Mouse (Mus musculus): ENCODE measurements around the gene Zfp2. TPM values are rescaled to one million over a fixed set of nuclear protein-coding genes. Genes with fewer than 3 reads are reported as not detected.

The Zfp2 gene
- total and polyA plus RNA-seq, 2 experiments from 2014 or later: 2.4 to 5.3 TPM

GRCm38 (mm10) chr11:50892441-50892840, 23.5 kb downstream of the Zfp2 start:
- no peak overlapping the region for H3K4me2 ChIP-seq (ENCODE audit: low read depth, low read length)
- H3K36me3 ChIP-seq (replicated peaks; ENCODE audit: control insufficient read depth, insufficient read depth, low read length): no peaks in the 10 kb centered on the region
- no peak for TF ChIP-seq CTCF (IDR thresholded peaks at IDR 0.05; ENCODE audit: low read depth)
- no peak for TF ChIP-seq EP300 (IDR thresholded peaks at IDR 0.05; ENCODE audit: low read depth)
- H3K4me1 ChIP-seq (ENCODE audit: control insufficient read depth, insufficient read depth): 0 out of 2 replicates have a peak, but pooled peaks cover 4% of the 10 kb centered on the region
- DNase-seq (ENCODE audit: low spot score): no peak
- peaks cover 11% of the 10 kb centered on the region for H3K9me3 ChIP-seq (replicated peaks; ENCODE audit: control insufficient read depth, low read length)
- H3K9ac ChIP-seq (replicated peaks; ENCODE audit: low read depth, low read length): no peak overlapping the region
- no peak for ATAC-seq (ENCODE audit: insufficient read depth, low read depth)
- no peak overlapping the region for H3K4me3 ChIP-seq (ENCODE audit: low read depth, low read length)
- WGBS: 39% methylated on average over 2 of the region's 2 CpGs
- H3K27me3 ChIP-seq (ENCODE audit: control insufficient read depth, insufficient read depth, low read length): no peaks in the 10 kb centered on the region
- no peak overlapping the region for H3K27ac ChIP-seq (ENCODE audit: low read depth)

DNA sequence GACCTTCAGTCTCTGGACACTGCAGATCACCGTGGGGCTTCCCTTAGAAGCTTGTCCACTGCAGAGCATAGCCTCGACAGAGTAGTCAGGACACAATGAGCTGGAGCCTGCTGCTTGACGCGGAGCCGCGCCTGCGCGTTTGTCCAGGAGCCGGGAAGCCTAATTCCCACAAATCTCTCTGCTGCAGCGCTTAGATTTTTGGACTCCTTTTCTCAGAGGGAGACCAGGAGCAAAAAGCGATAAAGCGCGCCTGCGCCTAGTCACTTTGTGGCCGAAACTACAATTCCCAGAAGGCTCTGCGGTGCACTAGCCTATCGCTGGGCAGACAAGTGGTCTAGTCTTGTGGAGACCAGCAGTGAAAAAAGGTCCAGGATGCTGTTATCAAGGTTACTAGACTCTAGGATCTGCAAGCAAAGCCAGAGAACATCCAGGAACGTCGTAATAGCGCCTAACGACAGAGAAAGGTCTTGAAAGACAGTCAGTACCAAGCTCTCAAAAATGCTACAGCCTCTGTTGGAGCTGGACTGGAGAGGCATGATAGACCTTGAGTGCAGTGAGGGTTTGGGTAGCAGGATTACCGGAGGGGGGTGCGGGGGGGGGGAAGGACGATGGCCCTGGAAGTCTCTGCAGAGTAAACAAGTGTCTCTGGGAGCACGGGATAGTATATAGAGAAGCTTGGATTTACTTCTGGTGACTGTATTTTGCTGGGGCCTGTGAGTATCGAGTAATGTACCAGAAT, 28.4 kb downstream of the Zfp2 start, which contains the start of gene Zfp454:
Zfp454 (minus strand) TSS at position 262 of the 739 bp plus-strand sequence.
- DNase-seq (ENCODE audit: low spot score) (peak; percentile 77), ATAC-seq (ENCODE audit: insufficient read depth, low read depth) (peak; percentile 92)
- peak within 1 kb of the TSS; percentile 46 for H3K4me3 ChIP-seq (ENCODE audit: low read depth, low read length)
- TF ChIP-seq CTCF (IDR thresholded peaks at IDR 0.05; ENCODE audit: low read depth): no peak
- TF ChIP-seq EP300 (IDR thresholded peaks at IDR 0.05; ENCODE audit: low read depth): no peak
- 7% methylated on average over 26 of the region's 26 CpGs for WGBS
- 0 out of 2 replicates have a peak, but pooled peaks cover 4% of the 10 kb centered on the region for H3K9me3 ChIP-seq (replicated peaks; ENCODE audit: control insufficient read depth, low read length)
- H3K4me2 ChIP-seq (ENCODE audit: low read depth, low read length): peak within 1 kb of the TSS; percentile 73
- H3K27ac ChIP-seq (ENCODE audit: low read depth): no peak within 1 kb of the TSS
- no peaks in the 10 kb centered on the region for H3K27me3 ChIP-seq (ENCODE audit: control insufficient read depth, insufficient read depth, low read length)
- 0 out of 2 replicates have a peak, but pooled peaks cover 4% of the 10 kb centered on the region for H3K4me1 ChIP-seq (ENCODE audit: control insufficient read depth, insufficient read depth)
- H3K36me3 ChIP-seq (replicated peaks; ENCODE audit: control insufficient read depth, insufficient read depth, low read length): no peaks in the 10 kb centered on the region
- peak within 1 kb of the TSS; percentile 39; the same call in 1 of the 2 replicates for H3K9ac ChIP-seq (replicated peaks; ENCODE audit: low read depth, low read length)

DNA sequence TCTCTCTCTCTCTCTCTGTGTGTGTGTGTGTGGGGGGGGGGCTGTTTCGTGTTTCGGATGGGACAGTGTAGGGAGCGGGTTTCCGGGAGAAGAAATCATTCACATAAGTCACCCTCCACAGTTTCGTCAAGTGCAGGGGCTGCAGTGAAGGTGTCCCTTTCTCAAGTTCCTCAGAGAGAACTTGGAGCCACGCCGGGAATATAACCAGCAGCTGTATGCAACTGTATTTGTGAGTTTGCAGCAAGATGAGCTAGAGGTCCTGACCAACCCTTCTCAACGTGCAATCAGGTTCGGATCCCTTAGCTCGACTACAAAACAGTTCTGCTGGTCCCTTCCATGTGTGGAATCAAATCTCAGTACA, 29.1 kb downstream of the Zfp2 start:
- Histone ChIP-seq H3K4me2 (ENCODE audit: low read depth, low read length) (peak overlapping the region; percentile 73), H3K9me3 (replicated peaks; ENCODE audit: control insufficient read depth, low read length) (0 out of 2 replicates have a peak, but pooled peaks cover under 1% of the 10 kb centered on the region), H3K4me3 (ENCODE audit: low read depth, low read length) (peak overlapping the region; percentile 46), H3K27ac (ENCODE audit: low read depth) (no peak overlapping the region), H3K27me3 (ENCODE audit: control insufficient read depth, insufficient read depth, low read length) (no peaks in the 10 kb centered on the region), H3K4me1 (ENCODE audit: control insufficient read depth, insufficient read depth) (0 out of 2 replicates have a peak, but pooled peaks cover 4% of the 10 kb centered on the region), H3K36me3 (replicated peaks; ENCODE audit: control insufficient read depth, insufficient read depth, low read length) (no peaks in the 10 kb centered on the region), H3K9ac (replicated peaks; ENCODE audit: low read depth, low read length) (peak overlapping the region; percentile 39; the same call in 1 of the 2 replicates)
- DNase-seq (ENCODE audit: low spot score) (no peak), ATAC-seq (ENCODE audit: insufficient read depth, low read depth) (peak; percentile 2; the same call in 1 of the 2 replicates)
- TF ChIP-seq EP300 (IDR thresholded peaks at IDR 0.05; ENCODE audit: low read depth) (no peak), CTCF (IDR thresholded peaks at IDR 0.05; ENCODE audit: low read depth) (no peak)
- 24% methylated on average over 10 of the region's 10 CpGs for WGBS

DNA sequence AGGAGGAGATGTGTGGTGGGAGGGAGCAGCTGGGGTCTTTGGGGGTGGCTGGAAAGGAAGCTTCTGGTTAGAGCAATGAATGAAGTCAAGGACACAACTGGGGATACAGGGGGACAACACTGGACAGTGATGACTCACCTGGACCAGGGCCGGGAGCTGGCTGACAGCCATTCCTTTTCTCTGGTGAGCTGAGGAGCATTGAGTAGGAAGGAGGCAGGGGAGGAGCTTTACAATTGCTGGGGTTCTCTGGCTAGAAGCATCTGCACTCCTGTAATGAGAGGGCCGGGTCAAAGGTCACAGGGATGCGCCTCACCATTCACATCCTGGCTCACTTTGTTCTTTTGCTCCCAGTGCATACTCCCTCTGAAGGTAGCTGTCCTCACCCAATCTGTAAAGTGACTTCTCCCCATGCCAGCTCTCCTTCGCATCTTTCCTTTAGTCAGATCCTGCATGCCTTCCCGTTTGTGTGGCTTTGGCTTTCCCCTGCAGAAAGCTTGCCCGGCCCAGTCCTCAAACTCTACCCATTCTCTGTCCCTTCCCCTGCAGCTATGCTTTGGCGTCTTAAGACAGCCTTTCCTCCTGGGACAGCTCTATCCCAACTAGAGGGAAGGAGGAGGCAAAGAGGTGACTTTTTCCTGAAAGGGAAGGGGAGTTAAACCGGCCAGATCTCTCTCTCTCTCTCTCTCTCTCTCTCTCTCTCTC, 29.6 kb downstream of the Zfp2 start:
- Histone ChIP-seq H3K27me3 (ENCODE audit: control insufficient read depth, insufficient read depth, low read length) (no peaks in the 10 kb centered on the region), H3K4me1 (ENCODE audit: control insufficient read depth, insufficient read depth) (0 out of 2 replicates have a peak, but pooled peaks cover 4% of the 10 kb centered on the region), H3K4me2 (ENCODE audit: low read depth, low read length) (peak overlapping the region; percentile 73), H3K36me3 (replicated peaks; ENCODE audit: control insufficient read depth, insufficient read depth, low read length) (0 out of 2 replicates have a peak, but pooled peaks cover under 1% of the 10 kb centered on the region), H3K9me3 (replicated peaks; ENCODE audit: control insufficient read depth, low read length) (no peaks in the 10 kb centered on the region), H3K4me3 (ENCODE audit: low read depth, low read length) (peak overlapping the region; percentile 46; the same call in 1 of the 2 replicates), H3K27ac (ENCODE audit: low read depth) (no peak overlapping the region), H3K9ac (replicated peaks; ENCODE audit: low read depth, low read length) (0 out of 2 replicates have a peak overlapping the region, but pooled peaks have one; percentile 39)
- ATAC-seq (ENCODE audit: insufficient read depth, low read depth) (no peak), DNase-seq (ENCODE audit: low spot score) (no peak)
- WGBS: 55% methylated on average over 8 of the region's 8 CpGs
- TF ChIP-seq CTCF (IDR thresholded peaks at IDR 0.05; ENCODE audit: low read depth) (no peak), EP300 (IDR thresholded peaks at IDR 0.05; ENCODE audit: low read depth) (no peak)

GRCm38 (mm10) chr11:50883756-50884155, 32.2 kb downstream of the Zfp2 start:
- H3K9me3 ChIP-seq (replicated peaks; ENCODE audit: control insufficient read depth, low read length): no peaks in the 10 kb centered on the region
- 0 out of 2 replicates have a peak, but pooled peaks cover 4% of the 10 kb centered on the region for H3K4me1 ChIP-seq (ENCODE audit: control insufficient read depth, insufficient read depth)
- no peak for TF ChIP-seq EP300 (IDR thresholded peaks at IDR 0.05; ENCODE audit: low read depth)
- no peak for TF ChIP-seq CTCF (IDR thresholded peaks at IDR 0.05; ENCODE audit: low read depth)
- 0 out of 2 replicates have a peak, but pooled peaks cover 5% of the 10 kb centered on the region for H3K36me3 ChIP-seq (replicated peaks; ENCODE audit: control insufficient read depth, insufficient read depth, low read length)
- ATAC-seq (ENCODE audit: insufficient read depth, low read depth) (no peak), DNase-seq (ENCODE audit: low spot score) (no peak)
- no peak overlapping the region for H3K9ac ChIP-seq (replicated peaks; ENCODE audit: low read depth, low read length)
- H3K27me3 ChIP-seq (ENCODE audit: control insufficient read depth, insufficient read depth, low read length): no peaks in the 10 kb centered on the region
- WGBS: 70% methylated on average over 3 of the region's 3 CpGs
- H3K4me2 ChIP-seq (ENCODE audit: low read depth, low read length): no peak overlapping the region
- no peak overlapping the region for H3K27ac ChIP-seq (ENCODE audit: low read depth)
- no peak overlapping the region for H3K4me3 ChIP-seq (ENCODE audit: low read depth, low read length)

Data from heart, postnatal 0 days (tissue).